Mouse (Mus musculus) left cerebral cortex, postnatal 14 days (tissue): ENCODE results near the gene Fezf1. TPM values are rescaled to one million over a fixed set of nuclear protein-coding genes. Genes with fewer than 3 reads are reported as not detected.

Source experiments
- DNase-seq, 2 experiments: peaks; one replicate each; pipeline ENCODE4 v3.0.0; 2021 to 2022; ENCODE audit warnings: low spot score in 2 of 2, mixed read lengths in 1 of 2
- intact Hi-C: fragments of 180-260 bp; cut with DNase I; formaldehyde crosslinking; loops from one replicate; pipeline ENCODE4 v1.15.1; 2025
- long read RNA-seq, 2 experiments: library from polyadenylated mRNA; stranded (forward); transcript quantifications; one replicate each; pipeline ENCODE4 v2.0.0; 2021
- total RNA-seq, 2 experiments: library from RNA; stranded (reverse); gene quantifications; 2 replicates each; pipeline ENCODE4 v1.2.3; 2021

Gene Fezf1
- under 1 TPM; 0.24 to 0.49 TPM for total RNA-seq
- long read RNA-seq, experiment 1, result 0 reads
- long read RNA-seq, experiment 2, result 0 reads

GRCm38 (mm10) chr6:23248313-23249052 is at the start of gene Fezf1:
Gene Fezf1, minus strand, starts transcription at chr6:23248362.
- intact Hi-C loops, result loop anchor here (10.0 kb wide), 2 partner anchors 244 to 954 kb away; no protein-coding TSS in a partner anchor
- DNase-seq, result no peak

GRCm38 (mm10) chr6:23294685-23295084 is 46.5 kb upstream of the Fezf1 start:
- intact Hi-C loops, result no loop called here
- no peak for DNase-seq

- intact Hi-C loops, result no loop called here
- DNase-seq, result no peak
These were observed 40.6 kb upstream of the Fezf1 start for GRCm38 (mm10) chr6:23288752-23289151.

- no peak for DNase-seq
- intact Hi-C loops, result no loop called here
These were observed 33.3 kb upstream of the Fezf1 start for GRCm38 (mm10) chr6:23281514-23281820.

- intact Hi-C loops, result no loop called here
- DNase-seq, result no peak
These were observed 32.8 kb upstream of the Fezf1 start for GRCm38 (mm10) chr6:23280811-23281513.

- no peak for DNase-seq
- intact Hi-C loops, result no loop called here
These were observed 25.3 kb upstream of the Fezf1 start for GRCm38 (mm10) chr6:23273483-23273882.

- no peak for DNase-seq
- intact Hi-C loops, result no loop called here
These were observed 24.8 kb upstream of the Fezf1 start for GRCm38 (mm10) chr6:23272979-23273378.

GRCm38 (mm10) chr6:23272542-23272941 is 24.4 kb upstream of the Fezf1 start:
- intact Hi-C loops, result no loop called here
- no peak for DNase-seq

- intact Hi-C loops, result no loop called here
These were observed 12.5 kb upstream of the Fezf1 start for GRCm38 (mm10) chr6:23260738-23261050.

GRCm38 (mm10) chr6:23260016-23260737 is 12.0 kb upstream of the Fezf1 start:
- intact Hi-C loops, result no loop called here
- DNase-seq, result no peak

More at GRCm38 (mm10) chr6:23260738-23261050, 12.5 kb upstream of the Fezf1 start:
- DNase-seq, result no peak

GRCm38 (mm10) chr6:23257981-23258380 is 9.8 kb upstream of the Fezf1 start:
- intact Hi-C loops, result no loop called here
- no peak for DNase-seq

- intact Hi-C loops, result no loop called here
- no peak for DNase-seq
These were observed 7.0 kb upstream of the Fezf1 start for GRCm38 (mm10) chr6:23255161-23255560.

- intact Hi-C loops, result no loop called here
- no peak for DNase-seq
These were observed 6.5 kb upstream of the Fezf1 start for GRCm38 (mm10) chr6:23254644-23255043.

- intact Hi-C loops, result no loop called here
These were observed 5.5 kb upstream of the Fezf1 start for GRCm38 (mm10) chr6:23253353-23254311.

GRCm38 (mm10) chr6:23252196-23253135 is 4.3 kb upstream of the Fezf1 start:
- intact Hi-C loops, result no loop called here
- no peak for DNase-seq

More at GRCm38 (mm10) chr6:23253353-23254311, 5.5 kb upstream of the Fezf1 start:
- no peak for DNase-seq

- intact Hi-C loops, result no loop called here
- DNase-seq, result no peak
These were observed 3.3 kb upstream of the Fezf1 start for GRCm38 (mm10) chr6:23251431-23251830.

GRCm38 (mm10) chr6:23250288-23250955 is 2.3 kb upstream of the Fezf1 start:
- DNase-seq, result no peak

More at GRCm38 (mm10) chr6:23250288-23250955, 2.3 kb upstream of the Fezf1 start:
- intact Hi-C loops, result no loop called here
